Mouse (Mus musculus): Measurements from ENCODE around the gene Ergic3. TPM values are rescaled to one million over a fixed set of nuclear protein-coding genes. Genes with fewer than 3 reads are reported as not detected.

The Ergic3 gene
- polyA plus RNA-seq (2014; fragmentation: Nextera tagmentation; extraction: Ambion mirVana) = 178 and 188 TPM in 2 replicates

DNA sequence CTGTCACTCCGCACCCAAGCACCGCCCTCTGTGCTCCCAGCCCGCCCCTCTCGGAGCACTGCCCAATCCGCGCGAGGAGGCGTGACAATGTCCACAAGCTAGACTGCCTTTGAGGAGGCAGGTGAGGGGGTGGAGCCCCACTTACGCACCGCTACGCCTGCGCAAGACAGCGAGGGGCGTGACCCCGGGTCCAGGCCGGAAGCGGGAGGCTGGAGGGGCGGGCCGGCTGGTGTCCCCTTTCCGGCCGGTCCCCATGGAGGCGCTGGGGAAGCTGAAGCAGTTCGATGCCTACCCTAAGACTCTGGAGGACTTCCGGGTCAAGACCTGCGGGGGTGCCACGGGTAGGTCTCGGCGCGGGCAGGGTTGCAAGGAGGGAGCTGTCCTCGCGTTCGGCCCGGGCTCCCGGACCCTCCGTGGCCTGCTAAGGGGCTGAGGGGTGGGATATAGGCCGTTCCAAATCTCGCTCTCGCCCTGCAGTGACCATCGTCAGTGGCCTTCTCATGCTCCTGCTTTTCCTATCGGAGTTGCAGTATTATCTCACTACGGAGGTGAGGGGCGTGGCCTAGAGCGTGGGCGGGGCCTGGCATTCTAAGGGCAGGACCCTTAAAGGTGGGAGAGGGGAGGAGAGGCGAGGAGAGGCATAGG lies at the start of gene Ergic3, which contains the start of gene 6430550D23Rik:
Gene Ergic3 (plus strand): TSS at position 158 of the 645 bp plus-strand sequence.
Gene 6430550D23Rik (minus strand): TSS at position 90 of the 645 bp plus-strand sequence.
- WGBS = under 1% methylated on average over 45 of the region's 45 CpGs
- DNase-seq (ENCODE audit: low spot score) = peak; percentile 98

GRCm38 (mm10) chr2:155959981-155960380 lies 47.9 kb upstream of the Ergic3 start:
- Histone ChIP-seq H3K36me3 (ENCODE audit: control insufficient read depth, insufficient read depth, low read length) (peaks cover 12% of the 10 kb centered on the region), H3K4me1 (ENCODE audit: control insufficient read depth, insufficient read depth, low read length) (no peaks in the 10 kb centered on the region), H3K9me3 (ENCODE audit: control insufficient read depth, low read length) (no peaks in the 10 kb centered on the region), H3K27ac (replicated peaks; ENCODE audit: low read depth, low read length) (no peak overlapping the region), H3K27me3 (ENCODE audit: control insufficient read depth, insufficient read depth, low read length) (no peaks in the 10 kb centered on the region), H3K9ac (ENCODE audit: low read length) (no peak overlapping the region), H3K4me2 (ENCODE audit: low read depth, severe bottlenecking) (no peak overlapping the region), H3K4me3 (ENCODE audit: low read depth, low read length) (no peak overlapping the region)
- DNase-seq (ENCODE audit: low spot score) = no peak
- 91% methylated on average over 5 of the region's 5 CpGs for WGBS
- no peak for ATAC-seq (ENCODE audit: insufficient number of reproducible peaks, low FRiP score, low TSS enrichment, low read depth)

More for the DNA sequence above, at the start of gene Ergic3, which contains the start of gene 6430550D23Rik:
- H3K27ac ChIP-seq (replicated peaks; ENCODE audit: low read depth, low read length) = peak within 1 kb of the TSS; percentile 16
- H3K9ac ChIP-seq (ENCODE audit: low read length) = peak within 1 kb of the TSS; percentile 67
- H3K4me1 ChIP-seq (ENCODE audit: control insufficient read depth, insufficient read depth, low read length) = peaks cover 2% of the 10 kb centered on the region; the same call in 1 of the 2 replicates
- H3K4me2 ChIP-seq (ENCODE audit: low read depth, severe bottlenecking) = peak within 1 kb of the TSS; percentile 77
- peak within 1 kb of the TSS; percentile 66 for H3K4me3 ChIP-seq (ENCODE audit: low read depth, low read length)
- H3K9me3 ChIP-seq (ENCODE audit: control insufficient read depth, low read length) = peaks cover 2% of the 10 kb centered on the region; the same call in 1 of the 2 replicates
- H3K36me3 ChIP-seq (ENCODE audit: control insufficient read depth, insufficient read depth, low read length) = peaks cover 21% of the 10 kb centered on the region
- ATAC-seq (ENCODE audit: insufficient number of reproducible peaks, low FRiP score, low TSS enrichment, low read depth) = peak; percentile 99
- no peaks in the 10 kb centered on the region for H3K27me3 ChIP-seq (ENCODE audit: control insufficient read depth, insufficient read depth, low read length)

- 85% methylated on average over 10 of the region's 10 CpGs for WGBS
- Histone ChIP-seq H3K4me3 (ENCODE audit: low read depth, low read length) (no peak overlapping the region), H3K4me1 (ENCODE audit: control insufficient read depth, insufficient read depth, low read length) (no peaks in the 10 kb centered on the region), H3K36me3 (ENCODE audit: control insufficient read depth, insufficient read depth, low read length) (peaks cover 16% of the 10 kb centered on the region), H3K9me3 (ENCODE audit: control insufficient read depth, low read length) (no peaks in the 10 kb centered on the region), H3K9ac (ENCODE audit: low read length) (no peak overlapping the region), H3K27me3 (ENCODE audit: control insufficient read depth, insufficient read depth, low read length) (no peaks in the 10 kb centered on the region), H3K27ac (replicated peaks; ENCODE audit: low read depth, low read length) (no peak overlapping the region), H3K4me2 (ENCODE audit: low read depth, severe bottlenecking) (no peak overlapping the region)
- no peak for DNase-seq (ENCODE audit: low spot score)
- ATAC-seq (ENCODE audit: insufficient number of reproducible peaks, low FRiP score, low TSS enrichment, low read depth) = 0 out of 2 replicates have a peak, but pooled peaks have one; percentile 39
These were observed 46.0 kb upstream of the Ergic3 start for GRCm38 (mm10) chr2:155961862-155962261.

DNA sequence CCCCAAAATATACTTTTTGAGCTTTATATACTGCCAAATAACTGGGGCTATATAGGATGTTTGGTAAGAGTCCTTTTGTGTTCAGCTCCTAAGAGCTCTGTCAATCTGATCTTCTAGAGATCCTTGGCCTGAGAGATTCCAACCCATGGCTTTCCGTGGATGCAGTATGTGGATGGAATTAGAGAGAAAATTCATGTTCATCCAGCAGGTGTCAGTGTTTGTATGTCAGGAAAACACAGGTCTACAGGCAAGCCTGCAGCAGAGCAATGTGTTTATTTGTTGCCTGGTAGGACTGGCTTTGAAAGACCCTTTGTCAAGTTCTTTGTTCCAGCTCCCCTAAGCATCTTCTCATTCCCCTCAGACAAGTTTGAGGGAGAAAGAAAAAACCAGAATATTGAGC lies 44.9 kb upstream of the Ergic3 start:
- Histone ChIP-seq H3K9ac (ENCODE audit: low read length) (no peak overlapping the region), H3K4me2 (ENCODE audit: low read depth, severe bottlenecking) (no peak overlapping the region), H3K4me1 (ENCODE audit: control insufficient read depth, insufficient read depth, low read length) (no peaks in the 10 kb centered on the region), H3K27me3 (ENCODE audit: control insufficient read depth, insufficient read depth, low read length) (no peaks in the 10 kb centered on the region), H3K27ac (replicated peaks; ENCODE audit: low read depth, low read length) (no peak overlapping the region), H3K9me3 (ENCODE audit: control insufficient read depth, low read length) (no peaks in the 10 kb centered on the region), H3K36me3 (ENCODE audit: control insufficient read depth, insufficient read depth, low read length) (peaks cover 20% of the 10 kb centered on the region), H3K4me3 (ENCODE audit: low read depth, low read length) (no peak overlapping the region)
- DNase-seq (ENCODE audit: low spot score) (no peak), ATAC-seq (ENCODE audit: insufficient number of reproducible peaks, low FRiP score, low TSS enrichment, low read depth) (no peak)
- whole genome bisulfite sequencing = 76% methylated on average over 1 of the region's 1 CpGs

- ATAC-seq (ENCODE audit: insufficient number of reproducible peaks, low FRiP score, low TSS enrichment, low read depth) = no peak
- no peak for DNase-seq (ENCODE audit: low spot score)
- H3K27me3 ChIP-seq (ENCODE audit: control insufficient read depth, insufficient read depth, low read length) = no peaks in the 10 kb centered on the region
- H3K4me2 ChIP-seq (ENCODE audit: low read depth, severe bottlenecking) = no peak overlapping the region
- H3K4me3 ChIP-seq (ENCODE audit: low read depth, low read length) = no peak overlapping the region
- no peak overlapping the region for H3K27ac ChIP-seq (replicated peaks; ENCODE audit: low read depth, low read length)
- 86% methylated on average over 6 of the region's 6 CpGs for WGBS
- no peaks in the 10 kb centered on the region for H3K9me3 ChIP-seq (ENCODE audit: control insufficient read depth, low read length)
- no peaks in the 10 kb centered on the region for H3K4me1 ChIP-seq (ENCODE audit: control insufficient read depth, insufficient read depth, low read length)
- peaks cover 43% of the 10 kb centered on the region for H3K36me3 ChIP-seq (ENCODE audit: control insufficient read depth, insufficient read depth, low read length)
- H3K9ac ChIP-seq (ENCODE audit: low read length) = no peak overlapping the region
These were observed 34.5 kb upstream of the Ergic3 start for GRCm38 (mm10) chr2:155973348-155973747.

GRCm38 (mm10) chr2:155974087-155974731 lies 33.6 kb upstream of the Ergic3 start:
- Histone ChIP-seq H3K27ac (replicated peaks; ENCODE audit: low read depth, low read length) (no peak overlapping the region), H3K4me2 (ENCODE audit: low read depth, severe bottlenecking) (no peak overlapping the region), H3K9me3 (ENCODE audit: control insufficient read depth, low read length) (no peaks in the 10 kb centered on the region), H3K27me3 (ENCODE audit: control insufficient read depth, insufficient read depth, low read length) (no peaks in the 10 kb centered on the region), H3K4me1 (ENCODE audit: control insufficient read depth, insufficient read depth, low read length) (no peaks in the 10 kb centered on the region), H3K4me3 (ENCODE audit: low read depth, low read length) (no peak overlapping the region), H3K36me3 (ENCODE audit: control insufficient read depth, insufficient read depth, low read length) (peaks cover 36% of the 10 kb centered on the region), H3K9ac (ENCODE audit: low read length) (no peak overlapping the region)
- DNase-seq (ENCODE audit: low spot score) = no peak
- no peak for ATAC-seq (ENCODE audit: insufficient number of reproducible peaks, low FRiP score, low TSS enrichment, low read depth)
- WGBS = 83% methylated on average over 14 of the region's 14 CpGs

GRCm38 (mm10) chr2:155979328-155979991 lies 28.4 kb upstream of the Ergic3 start:
- H3K9ac ChIP-seq (ENCODE audit: low read length) = no peak overlapping the region
- H3K4me3 ChIP-seq (ENCODE audit: low read depth, low read length) = no peak overlapping the region
- WGBS = 90% methylated on average over 5 of the region's 5 CpGs
- H3K4me1 ChIP-seq (ENCODE audit: control insufficient read depth, insufficient read depth, low read length) = no peaks in the 10 kb centered on the region
- peaks cover 40% of the 10 kb centered on the region for H3K36me3 ChIP-seq (ENCODE audit: control insufficient read depth, insufficient read depth, low read length)
- DNase-seq (ENCODE audit: low spot score) = no peak
- no peak overlapping the region for H3K27ac ChIP-seq (replicated peaks; ENCODE audit: low read depth, low read length)
- H3K9me3 ChIP-seq (ENCODE audit: control insufficient read depth, low read length) = no peaks in the 10 kb centered on the region
- H3K4me2 ChIP-seq (ENCODE audit: low read depth, severe bottlenecking) = no peak overlapping the region
- no peak for ATAC-seq (ENCODE audit: insufficient number of reproducible peaks, low FRiP score, low TSS enrichment, low read depth)
- H3K27me3 ChIP-seq (ENCODE audit: control insufficient read depth, insufficient read depth, low read length) = no peaks in the 10 kb centered on the region

- H3K4me1 ChIP-seq (ENCODE audit: control insufficient read depth, insufficient read depth, low read length) = no peaks in the 10 kb centered on the region
- 87% methylated on average over 7 of the region's 7 CpGs for WGBS
- H3K27ac ChIP-seq (replicated peaks; ENCODE audit: low read depth, low read length) = no peak overlapping the region
These were observed 22.1 kb upstream of the Ergic3 start for GRCm38 (mm10) chr2:155985776-155986175.

More at GRCm38 (mm10) chr2:155985776-155986175, 22.1 kb upstream of the Ergic3 start:
- Histone ChIP-seq H3K27me3 (ENCODE audit: control insufficient read depth, insufficient read depth, low read length) (no peaks in the 10 kb centered on the region), H3K9me3 (ENCODE audit: control insufficient read depth, low read length) (no peaks in the 10 kb centered on the region), H3K4me3 (ENCODE audit: low read depth, low read length) (no peak overlapping the region), H3K4me2 (ENCODE audit: low read depth, severe bottlenecking) (no peak overlapping the region), H3K9ac (ENCODE audit: low read length) (no peak overlapping the region), H3K36me3 (ENCODE audit: control insufficient read depth, insufficient read depth, low read length) (peaks cover 46% of the 10 kb centered on the region)
- ATAC-seq (ENCODE audit: insufficient number of reproducible peaks, low FRiP score, low TSS enrichment, low read depth) (no peak), DNase-seq (ENCODE audit: low spot score) (no peak)

All from limb, embryonic 11.5 days (tissue).